Mouse (Mus musculus): ENCODE results near the gene Adam12.
A peak's percentile ranks its signal among the peaks of the same experiment; 100 is the strongest.

Gene Adam12

DNA sequence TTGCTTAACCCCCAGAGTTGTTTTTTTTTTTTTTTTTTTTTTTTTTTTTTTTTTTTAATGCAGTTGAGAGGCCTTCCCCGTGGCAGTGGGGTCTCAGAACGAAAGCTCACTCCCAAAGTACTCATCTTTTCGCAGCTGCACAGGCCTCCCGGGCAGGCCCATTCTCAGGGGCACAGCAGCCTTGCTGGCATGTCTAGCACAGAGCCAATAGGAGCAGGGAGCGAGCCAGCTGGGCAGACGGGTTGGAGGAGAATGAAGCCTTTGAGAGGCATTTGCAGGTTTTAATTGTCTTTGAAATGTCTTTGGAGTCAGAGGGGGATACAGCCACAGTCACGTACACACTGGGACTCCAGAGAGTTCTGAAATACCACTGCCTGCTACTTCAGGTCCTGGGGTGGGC is 217.2 kb downstream of the Adam12 start:
- no peak for DNase-seq (ENCODE audit: low spot score in 2 of 2)

DNA sequence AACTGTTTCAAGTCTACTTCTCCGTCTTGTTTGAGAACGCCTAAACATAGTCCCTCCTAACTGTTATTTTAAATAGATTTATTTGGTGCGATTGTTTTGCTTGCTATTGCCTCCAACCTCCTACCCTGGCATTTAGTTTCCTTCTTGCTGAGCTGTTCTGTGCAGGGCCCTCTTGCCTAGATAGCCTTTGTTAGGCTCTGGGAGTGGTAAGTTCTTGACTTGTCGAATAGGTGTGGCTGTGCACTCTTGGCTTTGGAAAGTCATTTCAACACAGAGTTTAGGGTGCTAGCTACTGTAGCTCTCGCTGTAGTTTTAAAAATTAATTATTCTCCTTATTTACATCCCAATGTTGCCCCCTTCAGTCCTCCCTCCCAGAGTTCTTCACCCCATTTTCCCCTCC is 222.8 kb downstream of the Adam12 start:
- no peak for DNase-seq (ENCODE audit: low spot score in 2 of 2)

DNA sequence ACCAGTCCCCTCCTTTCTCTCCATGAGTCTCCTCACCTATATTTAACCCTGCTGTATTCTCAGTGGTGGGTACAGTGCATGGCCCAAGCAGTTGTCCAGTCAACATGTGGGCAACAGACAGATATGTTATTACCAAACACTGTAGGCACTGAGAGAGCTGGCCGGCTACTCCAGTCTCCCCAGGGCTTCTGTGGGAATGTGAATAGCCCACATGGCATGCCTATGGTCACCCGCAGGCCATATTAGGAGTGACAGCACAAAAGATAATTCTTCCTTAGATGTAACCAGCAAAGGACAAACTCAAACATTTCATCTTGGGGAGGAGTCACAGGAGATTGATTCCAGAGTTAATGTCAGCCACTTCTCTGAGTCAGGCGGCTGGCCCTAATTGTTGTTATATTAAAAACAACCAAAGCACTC is 224.0 kb downstream of the Adam12 start:
- DNase-seq (ENCODE audit: low spot score in 2 of 2), result no peak

DNA sequence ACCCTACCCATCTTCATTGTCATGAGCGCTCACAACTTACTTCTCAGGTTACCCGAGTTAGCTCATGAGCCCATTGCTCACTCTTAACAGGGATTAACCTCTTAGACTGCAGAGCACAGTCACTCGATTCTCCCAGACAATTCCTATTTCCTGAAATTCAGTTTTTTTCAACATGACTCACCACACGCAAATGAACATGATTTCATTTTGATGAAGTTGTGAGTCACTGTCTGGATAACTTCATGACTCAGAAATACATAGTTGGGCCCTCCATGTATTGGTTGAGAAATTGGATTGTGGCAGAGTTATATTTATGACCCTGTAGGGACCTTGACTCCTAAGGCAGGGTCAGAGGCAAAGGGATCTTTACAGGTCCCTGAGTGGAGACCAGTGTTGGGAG is 230.4 kb downstream of the Adam12 start:
- DNase-seq (ENCODE audit: low spot score in 2 of 2), result no peak

DNA sequence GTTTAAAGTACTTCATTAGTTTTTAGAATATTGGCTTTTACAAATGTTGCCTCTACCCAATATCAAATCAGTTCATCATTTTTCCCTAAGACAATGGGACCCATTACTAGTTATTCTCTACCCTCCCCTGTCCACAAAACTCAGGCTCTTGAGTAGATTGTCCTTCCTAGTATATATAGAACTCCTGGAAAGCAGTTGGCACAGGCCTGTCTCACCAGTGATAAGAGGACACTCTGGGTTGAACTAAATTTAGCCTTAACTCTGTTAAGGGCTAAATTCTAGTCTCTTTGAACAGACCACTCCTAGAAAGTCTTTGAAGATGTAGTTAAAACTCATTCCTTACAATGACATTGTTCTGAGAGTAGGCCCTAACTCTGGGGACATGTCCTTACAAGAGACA is 241.0 kb downstream of the Adam12 start:
- DNase-seq (ENCODE audit: low spot score in 2 of 2), result no peak

DNA sequence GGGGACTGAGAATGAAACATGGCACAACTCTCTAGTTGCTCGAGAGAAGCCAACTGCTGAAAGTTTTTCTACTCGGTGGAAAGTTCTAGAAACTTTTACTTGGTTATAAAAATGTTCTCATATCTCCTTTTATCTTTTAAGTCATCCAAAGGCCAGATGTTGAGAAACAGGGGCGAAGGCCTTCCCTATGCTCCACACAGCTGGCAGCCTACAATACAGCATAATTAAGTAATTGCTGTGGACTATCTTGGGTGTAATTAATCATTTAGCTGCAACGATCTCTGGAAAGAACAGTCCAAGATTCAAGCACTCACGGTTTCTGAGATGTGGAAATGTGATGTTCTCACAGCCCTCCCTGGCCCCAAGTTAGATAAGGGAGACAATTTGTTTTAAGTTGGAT is 243.6 kb downstream of the Adam12 start:
- no peak for DNase-seq (ENCODE audit: low spot score in 2 of 2)

DNA sequence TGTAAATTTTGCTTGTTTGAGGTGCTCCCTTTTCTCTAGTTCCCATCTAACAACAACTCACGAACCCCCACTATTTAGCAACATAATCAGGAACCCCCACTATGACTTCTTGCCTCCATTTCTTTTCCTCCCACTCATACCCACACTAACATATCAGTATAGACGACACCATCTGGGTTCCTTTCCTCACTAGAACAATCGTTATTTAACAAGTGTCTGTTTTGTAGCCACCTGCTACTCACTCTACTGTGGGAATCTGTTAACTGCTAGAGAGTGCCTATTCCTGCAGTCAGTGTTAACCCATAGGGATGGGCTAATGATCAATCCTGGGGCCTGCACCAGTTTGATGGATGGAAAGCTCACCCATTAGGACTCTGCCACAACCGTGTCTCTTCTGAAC is 245.7 kb downstream of the Adam12 start:
- no peak for DNase-seq (ENCODE audit: low spot score in 2 of 2)

DNA sequence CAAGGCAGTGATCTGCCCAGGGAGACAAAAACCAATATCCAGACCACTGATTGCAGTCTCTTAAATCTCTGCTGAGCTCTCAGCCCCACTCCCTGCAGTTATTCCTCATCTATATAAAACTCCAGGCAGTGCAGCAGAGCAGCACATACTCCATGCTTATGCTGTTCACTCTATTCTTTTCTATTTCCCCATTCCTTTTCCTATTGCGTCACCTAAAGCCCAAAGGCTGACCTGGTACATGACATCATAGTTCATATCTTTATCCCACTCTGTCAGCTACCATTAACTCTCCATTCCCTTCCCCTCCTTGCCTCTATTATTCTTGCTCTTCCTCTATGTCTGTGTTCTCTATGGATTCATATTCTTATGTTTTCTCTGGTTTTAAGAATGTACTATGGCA is 246.3 kb downstream of the Adam12 start:
- DNase-seq (ENCODE audit: low spot score in 2 of 2), result no peak

DNA sequence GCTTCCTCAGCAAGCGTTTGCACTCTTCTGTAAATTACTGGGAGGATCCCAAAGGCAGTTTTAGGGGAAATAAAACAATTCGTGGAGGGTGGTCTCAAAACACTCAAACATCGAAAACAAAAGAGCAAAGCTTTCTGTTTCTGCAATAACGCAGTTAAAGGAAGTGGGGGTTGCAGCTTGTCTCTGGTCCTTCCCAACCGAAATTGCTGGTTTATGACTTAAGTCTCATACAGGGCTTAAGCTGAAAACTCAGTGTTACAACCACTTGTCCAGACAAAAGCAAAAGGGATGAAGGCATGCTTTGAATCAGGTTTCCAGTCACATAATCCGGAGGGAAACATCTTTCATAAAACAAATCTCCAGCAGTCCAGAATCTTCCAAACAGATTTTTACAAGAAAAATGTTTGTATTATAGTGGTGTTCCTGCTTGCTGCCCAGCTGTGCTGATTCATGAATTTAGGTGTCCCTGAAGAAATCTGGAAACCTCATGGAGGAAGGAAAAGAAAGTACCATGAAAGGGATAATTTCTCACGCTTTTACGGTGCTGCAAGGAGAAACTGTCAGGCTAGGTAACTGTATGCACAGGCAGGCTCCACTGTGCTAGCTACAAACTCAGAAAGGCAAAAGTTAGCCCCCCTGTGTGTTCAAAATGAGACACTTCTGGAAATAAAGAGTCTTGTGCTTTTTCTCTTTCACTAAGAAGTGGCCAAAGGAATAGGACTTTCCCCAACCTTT is 255.4 kb downstream of the Adam12 start:
- DNase-seq (ENCODE audit: low spot score in 2 of 2), result no peak

DNA sequence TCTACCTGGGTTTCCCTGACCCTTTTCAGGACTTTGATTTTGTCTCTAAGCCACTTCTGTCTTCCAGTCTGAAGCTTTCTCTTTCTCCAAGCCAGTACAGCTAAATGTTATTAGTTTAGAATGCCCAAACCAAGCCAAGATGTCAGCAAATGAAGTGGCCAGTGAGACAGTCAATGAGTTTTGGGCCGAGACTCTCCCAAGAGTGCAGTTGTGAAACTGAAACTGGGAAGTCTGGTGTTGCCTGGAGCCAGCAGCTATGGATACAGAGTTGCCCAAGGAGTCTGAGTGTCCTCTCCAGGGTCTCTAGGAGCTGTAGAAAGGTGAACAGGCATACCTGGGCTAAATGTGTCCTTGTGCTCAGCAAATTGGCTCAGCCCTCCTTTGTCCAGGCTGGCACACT is 260.9 kb downstream of the Adam12 start:
- DNase-seq (ENCODE audit: low spot score in 2 of 2), result no peak

DNA sequence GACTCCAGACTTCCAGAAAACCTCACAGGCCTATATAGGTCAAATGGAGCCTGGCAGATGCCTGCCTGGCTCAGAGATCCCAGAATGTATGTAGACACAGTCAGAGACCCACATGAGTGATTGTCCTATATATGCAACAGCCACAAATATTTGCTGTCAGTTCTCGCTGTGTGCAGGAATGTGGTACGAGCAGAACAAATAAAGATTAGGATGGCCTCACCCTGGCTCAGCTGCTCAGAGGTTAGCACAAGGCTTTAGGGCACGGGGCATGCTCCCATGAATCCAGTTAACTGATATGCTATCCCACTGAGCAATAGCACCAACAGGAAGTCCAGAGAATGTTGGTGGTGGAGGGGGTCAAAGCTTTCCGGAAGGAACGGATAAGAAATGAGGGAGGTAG is 261.5 kb downstream of the Adam12 start:
- DNase-seq (ENCODE audit: low spot score in 2 of 2), result no peak

DNA sequence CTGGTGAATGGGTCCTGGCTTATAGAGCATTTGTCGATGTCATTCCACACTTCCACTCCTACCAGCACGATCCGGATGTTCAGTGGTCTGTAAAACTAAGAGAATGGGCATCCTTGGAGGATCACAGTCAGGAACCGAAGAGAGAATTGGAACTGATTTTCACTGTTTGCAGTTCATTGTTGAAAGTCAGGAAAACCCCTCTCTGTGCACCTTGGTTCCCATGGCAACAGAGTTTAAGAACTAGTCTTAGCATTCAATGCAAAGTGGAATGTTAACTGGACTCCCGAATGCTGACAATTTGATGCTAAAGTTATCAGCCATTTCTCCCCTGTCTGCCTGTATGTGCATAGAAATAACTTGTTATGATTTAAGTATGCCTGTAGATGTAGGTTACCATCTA is 264.0 kb downstream of the Adam12 start:
- DNase-seq (ENCODE audit: low spot score in 2 of 2), result no peak

DNA sequence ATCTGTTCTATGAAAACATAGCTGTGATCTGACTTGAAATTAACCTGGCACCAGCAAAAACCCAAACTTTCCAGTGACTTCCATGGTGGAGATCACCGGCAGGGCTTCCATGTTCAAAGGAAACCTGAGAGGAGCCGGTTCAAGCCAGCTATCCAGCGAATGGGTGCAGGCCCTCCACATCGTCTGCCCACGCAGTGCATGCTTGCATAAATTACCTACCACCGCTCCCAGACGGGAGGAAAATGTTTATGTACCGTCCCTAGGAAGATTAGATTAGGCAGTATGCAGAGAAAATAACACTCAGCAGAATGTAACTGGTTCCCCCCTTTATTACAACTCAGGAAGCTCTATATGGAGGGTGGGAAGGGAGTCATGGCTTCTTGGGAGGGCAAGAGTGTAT is 268.4 kb downstream of the Adam12 start:
- no peak for DNase-seq (ENCODE audit: low spot score in 2 of 2)

DNA sequence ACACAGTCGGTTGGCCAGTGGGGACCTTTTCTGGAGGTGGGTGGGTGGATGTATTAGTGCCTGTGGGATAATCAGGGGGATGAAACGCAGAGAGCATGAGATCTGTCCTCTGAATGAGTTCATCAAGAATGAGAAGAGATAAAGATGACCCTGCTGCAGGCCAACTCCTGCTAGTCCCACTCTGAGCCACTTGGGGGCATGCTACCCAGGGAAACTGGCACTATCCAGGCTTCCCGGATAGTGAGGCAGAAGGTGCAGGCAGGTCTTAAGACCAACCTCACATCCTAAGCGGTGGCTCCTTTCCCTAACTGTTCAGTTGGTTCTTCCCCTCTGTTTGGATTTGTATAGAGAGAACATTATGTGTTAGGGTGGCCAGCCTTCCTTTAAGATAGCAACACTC is 272.7 kb downstream of the Adam12 start:
- peak in 1 of 2 experiments; percentile 35 for DNase-seq (ENCODE audit: low spot score in 2 of 2)

DNA sequence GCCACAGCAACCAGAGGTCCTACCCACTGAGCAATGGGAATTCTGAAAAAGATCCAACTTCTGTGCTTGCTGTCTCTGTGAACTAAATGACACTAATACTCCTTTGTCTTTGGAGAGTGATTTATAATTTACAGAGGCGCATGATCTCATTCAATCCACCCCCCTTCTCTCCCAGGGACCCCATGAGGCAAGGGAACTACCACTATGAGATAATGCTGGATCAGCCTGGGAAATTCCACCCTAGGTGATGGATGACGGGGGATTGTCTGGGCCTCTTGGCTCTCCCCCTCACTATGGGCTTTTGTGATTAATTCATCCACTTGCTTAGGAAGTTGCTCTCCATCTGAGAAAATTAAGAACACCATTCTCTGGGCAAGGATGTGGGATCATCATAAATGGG is 274.1 kb downstream of the Adam12 start:
- no peak for DNase-seq (ENCODE audit: low spot score in 2 of 2)

DNA sequence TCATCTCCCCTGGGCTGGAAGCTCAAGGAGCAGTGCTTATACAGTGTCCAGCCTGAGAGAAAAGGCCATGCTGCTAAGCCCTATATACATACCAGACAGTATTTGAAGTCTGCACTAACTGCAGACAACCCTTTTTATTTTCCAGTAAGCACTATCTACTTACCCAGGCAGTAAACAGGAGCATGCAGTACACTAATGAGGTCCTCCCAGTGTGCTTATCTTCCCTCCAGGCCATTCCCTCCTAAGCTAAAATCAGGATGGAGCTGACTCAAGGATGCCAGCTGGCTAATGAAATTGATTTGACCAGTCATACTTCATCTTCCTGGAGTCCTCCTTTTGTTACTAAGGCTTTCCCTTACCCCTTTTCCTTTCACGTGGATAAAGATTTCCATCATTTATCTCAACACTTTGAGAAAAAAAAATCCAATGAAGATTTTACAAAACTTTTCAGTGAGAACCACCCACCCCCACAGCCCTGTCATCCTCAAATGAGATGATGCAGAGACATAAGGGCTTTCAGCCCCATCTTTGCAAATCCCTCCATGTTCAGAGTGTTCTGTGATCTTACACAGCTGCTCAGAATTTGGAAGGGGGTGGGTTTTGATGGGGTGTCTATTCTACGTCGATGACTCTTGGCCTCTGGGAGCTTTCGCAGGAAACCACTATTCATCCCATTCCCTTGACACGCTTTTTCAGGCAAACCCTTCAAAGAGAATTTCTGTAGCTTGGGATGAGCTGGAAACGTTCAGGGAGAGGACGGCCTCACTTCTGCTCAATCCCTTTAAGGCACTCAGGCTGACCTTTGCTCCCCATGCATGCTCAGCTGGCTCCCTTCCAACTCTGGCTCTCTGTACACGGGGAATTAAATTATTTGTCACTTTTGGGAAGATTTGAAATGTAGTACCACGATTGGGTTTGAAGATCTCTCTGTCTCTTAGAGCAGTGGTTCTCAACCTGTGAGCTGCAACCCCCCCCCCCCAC is 277.5 kb downstream of the Adam12 start:
- DNase-seq (ENCODE audit: low spot score in 2 of 2), result no peak

DNA sequence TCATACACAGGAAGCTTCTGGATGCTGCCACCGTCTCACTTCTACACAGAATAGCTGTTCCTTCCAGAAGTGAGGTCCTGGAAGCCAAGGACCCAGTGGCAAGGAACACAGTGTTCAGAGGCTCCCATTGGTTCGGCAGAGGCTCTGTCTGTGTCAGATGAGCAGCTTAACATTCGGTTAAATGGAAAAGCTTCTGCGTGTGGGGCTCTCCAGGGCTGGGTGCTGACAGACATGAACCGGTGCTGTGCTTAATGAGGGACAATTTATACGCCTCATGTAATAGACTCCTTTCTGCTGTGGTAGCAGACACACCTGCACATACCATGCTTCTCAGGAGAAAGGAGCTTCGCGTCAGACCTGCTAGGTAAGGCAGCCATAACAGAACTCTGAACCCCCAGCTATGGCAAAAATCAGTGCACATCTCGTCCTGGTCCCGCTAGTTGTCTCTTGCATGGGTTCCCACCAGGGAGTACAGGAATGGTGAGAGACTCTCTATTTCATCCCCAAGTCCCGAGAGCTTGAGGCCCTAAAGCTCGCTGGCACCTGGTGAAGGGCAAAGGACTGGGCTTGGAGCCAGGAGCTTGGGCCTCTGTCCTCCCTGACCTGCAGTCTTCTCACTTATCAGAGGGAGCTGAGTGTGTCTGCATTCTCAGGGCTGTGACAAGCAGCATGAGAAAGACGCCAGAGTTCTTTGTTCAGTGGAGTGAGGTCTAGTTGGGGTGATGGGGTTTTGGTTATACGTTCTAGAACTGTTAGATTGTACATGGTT is 280.0 kb downstream of the Adam12 start:
- no peak for DNase-seq (ENCODE audit: low spot score in 2 of 2)

DNA sequence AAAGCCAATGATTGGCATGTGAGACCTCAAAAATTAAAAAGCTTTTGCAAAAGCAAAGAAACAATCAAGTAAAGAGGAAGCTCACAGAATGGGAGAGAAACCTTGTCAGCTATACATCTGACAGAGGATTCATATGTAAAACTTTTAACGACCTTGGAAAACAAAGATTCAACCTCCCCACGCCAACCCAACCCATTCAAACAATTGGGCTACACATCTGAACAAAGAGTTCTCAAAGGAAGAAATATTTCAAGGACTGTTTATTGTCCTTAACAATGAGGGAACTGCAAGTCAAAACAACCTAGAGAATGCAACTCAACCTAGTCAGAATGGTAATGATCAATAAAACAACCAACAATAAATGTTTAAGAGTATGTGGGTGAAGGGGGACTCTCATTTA is 284.6 kb downstream of the Adam12 start:
- no peak for DNase-seq (ENCODE audit: low spot score in 2 of 2)

DNA sequence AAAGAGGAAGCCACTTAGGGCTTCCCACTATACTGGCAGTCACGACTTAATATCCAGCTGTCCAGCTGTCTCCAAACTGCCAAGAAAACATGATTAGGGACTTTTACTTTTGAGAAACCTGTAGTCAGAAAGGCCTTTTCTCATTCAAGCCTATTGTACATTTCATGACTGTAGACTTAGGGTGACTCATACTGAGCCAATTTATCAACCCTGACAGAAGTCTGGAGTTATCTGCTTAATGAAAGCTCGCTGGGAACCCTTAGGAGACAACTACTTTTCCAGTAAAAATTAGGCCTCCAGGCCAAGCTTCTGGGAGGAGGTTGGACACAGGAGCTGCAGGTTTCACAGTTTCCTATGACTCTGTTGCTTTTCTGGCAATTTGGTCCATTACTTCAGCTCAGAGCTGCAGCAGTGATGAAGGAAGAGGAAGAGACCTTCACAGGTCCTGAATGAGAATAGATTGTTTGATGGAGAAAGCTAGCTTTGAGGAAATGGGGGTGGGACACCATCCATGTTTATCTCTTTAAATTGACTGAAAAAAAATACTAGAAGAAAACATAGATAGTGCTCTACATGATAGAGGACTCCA is 285.1 kb downstream of the Adam12 start:
- no peak for DNase-seq (ENCODE audit: low spot score in 2 of 2)

DNA sequence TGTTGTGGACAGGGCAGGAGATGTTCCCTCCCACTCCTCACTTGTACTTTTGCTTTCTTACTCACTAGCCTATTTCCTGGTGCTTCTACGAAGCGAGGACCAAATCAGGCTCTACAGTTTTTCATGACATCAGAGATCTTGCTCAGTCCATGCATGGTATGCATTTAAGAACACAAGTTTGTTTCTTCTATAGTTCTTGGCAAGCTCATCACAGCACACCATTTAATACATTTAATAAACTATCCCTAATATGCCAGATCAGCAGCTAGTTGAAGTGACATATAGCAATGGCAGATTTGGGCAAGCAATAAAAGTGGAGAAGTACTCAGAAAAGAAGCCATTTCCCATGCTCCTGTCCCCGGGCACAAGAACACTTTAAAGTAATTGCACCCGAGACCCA is 285.8 kb downstream of the Adam12 start:
- no peak for DNase-seq (ENCODE audit: low spot score in 2 of 2)

DNA sequence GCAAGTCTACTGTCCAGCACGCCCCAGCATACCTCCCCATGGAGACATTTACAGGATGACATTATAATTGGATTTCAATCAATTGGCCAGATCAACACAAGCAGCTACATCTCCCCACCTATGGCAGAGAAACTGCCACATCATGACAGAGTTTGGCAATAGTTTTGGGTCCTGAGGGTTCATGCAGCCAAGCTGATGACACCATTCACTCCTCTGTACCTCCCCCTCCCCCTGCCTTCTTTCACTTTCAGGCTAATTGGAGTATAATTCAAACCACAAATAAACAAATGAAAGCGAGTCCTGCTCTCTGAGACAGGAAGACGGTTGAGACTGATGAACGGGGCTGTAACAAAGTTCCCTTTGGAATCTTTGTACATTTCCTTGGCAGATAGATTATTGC is 291.5 kb downstream of the Adam12 start:
- DNase-seq (ENCODE audit: low spot score in 2 of 2), result no peak

DNA sequence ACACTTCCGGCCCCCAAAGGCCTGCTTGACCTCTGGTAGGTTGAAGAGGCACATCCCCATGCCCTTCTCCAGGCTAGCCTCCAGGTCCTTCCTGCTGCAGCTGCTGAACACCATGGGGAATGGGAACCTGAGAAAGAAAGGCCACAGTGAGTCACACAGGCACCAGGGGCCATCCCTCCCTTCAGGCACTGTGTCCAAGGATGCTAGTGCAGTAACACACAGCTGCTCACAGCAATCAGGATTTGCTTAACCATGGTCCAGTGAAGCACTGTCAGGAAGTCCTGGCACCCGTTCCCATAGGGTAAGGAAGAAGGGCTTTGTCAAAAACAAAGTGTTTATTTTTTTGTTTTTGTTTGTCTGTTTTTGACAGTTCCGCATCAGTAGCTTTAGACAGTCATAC is 294.5 kb downstream of the Adam12 start:
- DNase-seq (ENCODE audit: low spot score in 2 of 2), result no peak

Data from left cerebral cortex, adult 9 months (tissue).